Mouse (Mus musculus): ENCODE results near the gene Lrba. TPM values are rescaled to one million over a fixed set of nuclear protein-coding genes. Genes with fewer than 3 reads are reported as not detected.

Lrba gene
- polyA plus RNA-seq, 1 experiment from 2014 or later = 4.2 TPM

GRCm38 (mm10) chr3:86294866-86295265 is 70.4 kb downstream of the Lrba start:
- no peaks in the 10 kb centered on the region for H3K9me3 ChIP-seq (ENCODE audit: control insufficient read depth, low read length)
- H3K4me1 ChIP-seq (replicated peaks; ENCODE audit: control insufficient read depth, insufficient read depth, low read length) = no peaks in the 10 kb centered on the region
- no peak overlapping the region for H3K4me3 ChIP-seq (ENCODE audit: low read depth, low read length)
- H3K27ac ChIP-seq (ENCODE audit: low read depth, low read length) = no peak overlapping the region
- ATAC-seq (replicated peaks; ENCODE audit: low FRiP score) = no peak
- H3K4me2 ChIP-seq = no peak overlapping the region
- H3K27me3 ChIP-seq (replicated peaks; ENCODE audit: control insufficient read depth, insufficient read depth, low read length) = no peaks in the 10 kb centered on the region
- no peaks in the 10 kb centered on the region for H3K36me3 ChIP-seq (ENCODE audit: control insufficient read depth, insufficient read depth, low read length)
- 86% methylated on average over 1 of the region's 1 CpGs for WGBS
- H3K9ac ChIP-seq (ENCODE audit: low read depth, low read length) = no peak overlapping the region
- no peak for DNase-seq (ENCODE audit: low spot score)

GRCm38 (mm10) chr3:86296214-86296613 is 71.7 kb downstream of the Lrba start:
- DNase-seq (ENCODE audit: low spot score) = no peak
- 38% methylated on average over 8 of the region's 8 CpGs for WGBS
- no peak overlapping the region for H3K27ac ChIP-seq (ENCODE audit: low read depth, low read length)

GRCm38 (mm10) chr3:86308833-86309232 is 84.4 kb downstream of the Lrba start:
- no peaks in the 10 kb centered on the region for H3K27me3 ChIP-seq (replicated peaks; ENCODE audit: control insufficient read depth, insufficient read depth, low read length)
- ATAC-seq (replicated peaks; ENCODE audit: low FRiP score) = no peak
- no peaks in the 10 kb centered on the region for H3K36me3 ChIP-seq (ENCODE audit: control insufficient read depth, insufficient read depth, low read length)
- 63% methylated on average over 2 of the region's 2 CpGs for WGBS
- H3K9ac ChIP-seq (ENCODE audit: low read depth, low read length) = no peak overlapping the region
- no peaks in the 10 kb centered on the region for H3K9me3 ChIP-seq (ENCODE audit: control insufficient read depth, low read length)
- H3K27ac ChIP-seq (ENCODE audit: low read depth, low read length) = no peak overlapping the region
- no peak overlapping the region for H3K4me3 ChIP-seq (ENCODE audit: low read depth, low read length)
- H3K4me2 ChIP-seq = no peak overlapping the region
- DNase-seq (ENCODE audit: low spot score) = no peak
- no peaks in the 10 kb centered on the region for H3K4me1 ChIP-seq (replicated peaks; ENCODE audit: control insufficient read depth, insufficient read depth, low read length)

More at GRCm38 (mm10) chr3:86296214-86296613, 71.7 kb downstream of the Lrba start:
- H3K9me3 ChIP-seq (ENCODE audit: control insufficient read depth, low read length) = no peaks in the 10 kb centered on the region
- H3K9ac ChIP-seq (ENCODE audit: low read depth, low read length) = no peak overlapping the region
- no peaks in the 10 kb centered on the region for H3K27me3 ChIP-seq (replicated peaks; ENCODE audit: control insufficient read depth, insufficient read depth, low read length)
- H3K4me1 ChIP-seq (replicated peaks; ENCODE audit: control insufficient read depth, insufficient read depth, low read length) = no peaks in the 10 kb centered on the region
- no peak overlapping the region for H3K4me3 ChIP-seq (ENCODE audit: low read depth, low read length)
- ATAC-seq (replicated peaks; ENCODE audit: low FRiP score) = no peak; the same call in 1 of the 2 replicates
- no peak overlapping the region for H3K4me2 ChIP-seq
- no peaks in the 10 kb centered on the region for H3K36me3 ChIP-seq (ENCODE audit: control insufficient read depth, insufficient read depth, low read length)

GRCm38 (mm10) chr3:86310216-86310615 is 85.7 kb downstream of the Lrba start:
- Histone ChIP-seq H3K27me3 (replicated peaks; ENCODE audit: control insufficient read depth, insufficient read depth, low read length) (no peaks in the 10 kb centered on the region), H3K4me2 (no peak overlapping the region), H3K36me3 (ENCODE audit: control insufficient read depth, insufficient read depth, low read length) (no peaks in the 10 kb centered on the region), H3K9me3 (ENCODE audit: control insufficient read depth, low read length) (no peaks in the 10 kb centered on the region), H3K4me3 (ENCODE audit: low read depth, low read length) (no peak overlapping the region), H3K4me1 (replicated peaks; ENCODE audit: control insufficient read depth, insufficient read depth, low read length) (no peaks in the 10 kb centered on the region), H3K9ac (ENCODE audit: low read depth, low read length) (no peak overlapping the region), H3K27ac (ENCODE audit: low read depth, low read length) (no peak overlapping the region)
- ATAC-seq (replicated peaks; ENCODE audit: low FRiP score) (no peak), DNase-seq (ENCODE audit: low spot score) (no peak)
- 71% methylated on average over 5 of the region's 5 CpGs for WGBS

- Histone ChIP-seq H3K4me3 (ENCODE audit: low read depth, low read length) (no peak overlapping the region), H3K27ac (ENCODE audit: low read depth, low read length) (no peak overlapping the region), H3K27me3 (replicated peaks; ENCODE audit: control insufficient read depth, insufficient read depth, low read length) (no peaks in the 10 kb centered on the region), H3K9me3 (ENCODE audit: control insufficient read depth, low read length) (no peaks in the 10 kb centered on the region), H3K36me3 (ENCODE audit: control insufficient read depth, insufficient read depth, low read length) (no peaks in the 10 kb centered on the region), H3K4me1 (replicated peaks; ENCODE audit: control insufficient read depth, insufficient read depth, low read length) (no peaks in the 10 kb centered on the region), H3K4me2 (no peak overlapping the region), H3K9ac (ENCODE audit: low read depth, low read length) (no peak overlapping the region)
- ATAC-seq (replicated peaks; ENCODE audit: low FRiP score) (no peak), DNase-seq (ENCODE audit: low spot score) (no peak)
- 46% methylated on average over 1 of the region's 1 CpGs for WGBS
These were observed 86.9 kb downstream of the Lrba start for GRCm38 (mm10) chr3:86311406-86311805.

GRCm38 (mm10) chr3:86317636-86318035 is 93.2 kb downstream of the Lrba start:
- ATAC-seq (replicated peaks; ENCODE audit: low FRiP score) (no peak), DNase-seq (ENCODE audit: low spot score) (no peak)
- Histone ChIP-seq H3K4me2 (no peak overlapping the region), H3K36me3 (ENCODE audit: control insufficient read depth, insufficient read depth, low read length) (no peaks in the 10 kb centered on the region), H3K4me3 (ENCODE audit: low read depth, low read length) (no peak overlapping the region), H3K27ac (ENCODE audit: low read depth, low read length) (no peak overlapping the region), H3K27me3 (replicated peaks; ENCODE audit: control insufficient read depth, insufficient read depth, low read length) (no peaks in the 10 kb centered on the region), H3K4me1 (replicated peaks; ENCODE audit: control insufficient read depth, insufficient read depth, low read length) (no peaks in the 10 kb centered on the region), H3K9ac (ENCODE audit: low read depth, low read length) (no peak overlapping the region), H3K9me3 (ENCODE audit: control insufficient read depth, low read length) (no peaks in the 10 kb centered on the region)
- 65% methylated on average over 5 of the region's 5 CpGs for WGBS

GRCm38 (mm10) chr3:86328531-86328930 is 104.1 kb downstream of the Lrba start:
- DNase-seq (ENCODE audit: low spot score) = no peak
- no peak overlapping the region for H3K4me3 ChIP-seq (ENCODE audit: low read depth, low read length)
- no peaks in the 10 kb centered on the region for H3K27me3 ChIP-seq (replicated peaks; ENCODE audit: control insufficient read depth, insufficient read depth, low read length)
- H3K4me1 ChIP-seq (replicated peaks; ENCODE audit: control insufficient read depth, insufficient read depth, low read length) = no peaks in the 10 kb centered on the region
- H3K36me3 ChIP-seq (ENCODE audit: control insufficient read depth, insufficient read depth, low read length) = no peaks in the 10 kb centered on the region
- H3K27ac ChIP-seq (ENCODE audit: low read depth, low read length) = no peak overlapping the region
- no peak overlapping the region for H3K9ac ChIP-seq (ENCODE audit: low read depth, low read length)
- no peak for ATAC-seq (replicated peaks; ENCODE audit: low FRiP score)
- no peak overlapping the region for H3K4me2 ChIP-seq
- H3K9me3 ChIP-seq (ENCODE audit: control insufficient read depth, low read length) = no peaks in the 10 kb centered on the region
- WGBS = 24% methylated on average over 1 of the region's 1 CpGs

- Histone ChIP-seq H3K9ac (ENCODE audit: low read depth, low read length) (no peak overlapping the region), H3K36me3 (ENCODE audit: control insufficient read depth, insufficient read depth, low read length) (no peaks in the 10 kb centered on the region), H3K27me3 (replicated peaks; ENCODE audit: control insufficient read depth, insufficient read depth, low read length) (no peaks in the 10 kb centered on the region), H3K4me1 (replicated peaks; ENCODE audit: control insufficient read depth, insufficient read depth, low read length) (no peaks in the 10 kb centered on the region), H3K4me3 (ENCODE audit: low read depth, low read length) (no peak overlapping the region), H3K9me3 (ENCODE audit: control insufficient read depth, low read length) (no peaks in the 10 kb centered on the region), H3K4me2 (no peak overlapping the region), H3K27ac (ENCODE audit: low read depth, low read length) (no peak overlapping the region)
- DNase-seq (ENCODE audit: low spot score) (no peak), ATAC-seq (replicated peaks; ENCODE audit: low FRiP score) (no peak)
- WGBS = 70% methylated on average over 5 of the region's 5 CpGs
These were observed 118.8 kb downstream of the Lrba start for GRCm38 (mm10) chr3:86343261-86343660.

GRCm38 (mm10) chr3:86362486-86362885 is 138.0 kb downstream of the Lrba start:
- no peak for DNase-seq (ENCODE audit: low spot score)
- no peaks in the 10 kb centered on the region for H3K4me1 ChIP-seq (replicated peaks; ENCODE audit: control insufficient read depth, insufficient read depth, low read length)
- WGBS = 50% methylated on average over 5 of the region's 5 CpGs
- no peak for ATAC-seq (replicated peaks; ENCODE audit: low FRiP score)
- H3K4me2 ChIP-seq = no peak overlapping the region
- H3K4me3 ChIP-seq (ENCODE audit: low read depth, low read length) = no peak overlapping the region
- no peaks in the 10 kb centered on the region for H3K9me3 ChIP-seq (ENCODE audit: control insufficient read depth, low read length)
- H3K36me3 ChIP-seq (ENCODE audit: control insufficient read depth, insufficient read depth, low read length) = no peaks in the 10 kb centered on the region
- H3K27me3 ChIP-seq (replicated peaks; ENCODE audit: control insufficient read depth, insufficient read depth, low read length) = no peaks in the 10 kb centered on the region
- no peak overlapping the region for H3K27ac ChIP-seq (ENCODE audit: low read depth, low read length)
- no peak overlapping the region for H3K9ac ChIP-seq (ENCODE audit: low read depth, low read length)

Data from liver, embryonic 11.5 days (tissue).